ENCODE assay signal across 26 mouse cellular contexts in genomic region chr9:46004529-46004928, GRCm38 (mm10).
"Had no signal": no experiment of that assay in that cellular context is flagged by ENCODE, and none has a peak within 500 bp of the region (broad histone marks: within the 10 kb centered on the region; RNA-seq: fewer than 3 reads in every experiment).

No protein-coding gene starts in this region.

- H3K9me3 ChIP-seq: embryonic facial prominence, embryonic 10.5 days; embryonic facial prominence, embryonic 12.5 days; embryonic facial prominence, embryonic 13.5 days; embryonic facial prominence, embryonic 15.5 days; forebrain, embryonic 10.5 days; forebrain, embryonic 12.5 days; forebrain, embryonic 13.5 days; forebrain, embryonic 15.5 days had no signal

- H3K4me1 ChIP-seq: embryonic facial prominence, embryonic 10.5 days; embryonic facial prominence, embryonic 12.5 days; embryonic facial prominence, embryonic 15.5 days; forebrain, embryonic 10.5 days; forebrain, embryonic 12.5 days; forebrain, embryonic 13.5 days; forebrain, embryonic 15.5 days had no signal

- H3K27me3 ChIP-seq: embryonic facial prominence, embryonic 12.5 days; embryonic facial prominence, embryonic 13.5 days; embryonic facial prominence, embryonic 15.5 days; forebrain, embryonic 12.5 days; forebrain, embryonic 13.5 days; forebrain, embryonic 15.5 days had no signal

- DNase-seq: cerebellum, adult 2 months; cerebellum, adult 8-10 months; cerebellum, adult 9-10 months; cerebellum, adult 9-11 months; cerebellum, postnatal 10 days; cerebellum, postnatal 14 days; cerebellum, postnatal 25 days; cerebellum, postnatal 36 days; embryo, embryonic 11 days; forebrain, postnatal 0 days; gastrocnemius, adult 2 months; gastrocnemius, postnatal 10 days; gastrocnemius, postnatal 14 days; gastrocnemius, postnatal 25 days; gastrocnemius, postnatal 36 days; heart, adult 18-20 months; heart, adult 2 months had no signal

- H3K36me3 ChIP-seq: embryonic facial prominence, embryonic 10.5 days; embryonic facial prominence, embryonic 12.5 days; embryonic facial prominence, embryonic 13.5 days; embryonic facial prominence, embryonic 15.5 days; forebrain, embryonic 10.5 days; forebrain, embryonic 12.5 days; forebrain, embryonic 15.5 days had no signal

- H3K4me3 ChIP-seq: embryonic facial prominence, embryonic 10.5 days; embryonic facial prominence, embryonic 12.5 days; embryonic facial prominence, embryonic 13.5 days; embryonic facial prominence, embryonic 15.5 days; erythroblast, embryonic 14.5 days; forebrain, embryonic 10.5 days; forebrain, embryonic 12.5 days; forebrain, embryonic 13.5 days; forebrain, embryonic 15.5 days; gastrocnemius, adult 2 months; heart, adult 2 months had no signal

- H3K27ac ChIP-seq: embryonic facial prominence, embryonic 10.5 days; embryonic facial prominence, embryonic 12.5 days; embryonic facial prominence, embryonic 13.5 days; embryonic facial prominence, embryonic 15.5 days; forebrain, embryonic 10.5 days; forebrain, embryonic 12.5 days; forebrain, embryonic 13.5 days; forebrain, embryonic 15.5 days; gastrocnemius, adult 2 months; heart, adult 2 months had no signal
